Mouse (Mus musculus) heart, postnatal 25 days (tissue): Measurements from ENCODE around the gene Yod1. TPM values are rescaled to one million over a fixed set of nuclear protein-coding genes. Genes with fewer than 3 reads are reported as not detected.

ENCODE experiments used
- DNase-seq: peaks from one replicate; pipeline ENCODE4 v3.0.0; 2022; ENCODE audit warnings: low spot score
- intact Hi-C: fragments of 180-260 bp; cut with DNase I; formaldehyde crosslinking; loops from one replicate; pipeline ENCODE4 v1.15.1; 2025
- total RNA-seq, 2 experiments: library from RNA; stranded (reverse); gene quantifications; 2 replicates each; pipeline ENCODE4 v1.2.3; 2021

Gene Yod1
- total RNA-seq, 2 experiments from 2014 or later: 4.6 to 5.8 TPM

DNA sequence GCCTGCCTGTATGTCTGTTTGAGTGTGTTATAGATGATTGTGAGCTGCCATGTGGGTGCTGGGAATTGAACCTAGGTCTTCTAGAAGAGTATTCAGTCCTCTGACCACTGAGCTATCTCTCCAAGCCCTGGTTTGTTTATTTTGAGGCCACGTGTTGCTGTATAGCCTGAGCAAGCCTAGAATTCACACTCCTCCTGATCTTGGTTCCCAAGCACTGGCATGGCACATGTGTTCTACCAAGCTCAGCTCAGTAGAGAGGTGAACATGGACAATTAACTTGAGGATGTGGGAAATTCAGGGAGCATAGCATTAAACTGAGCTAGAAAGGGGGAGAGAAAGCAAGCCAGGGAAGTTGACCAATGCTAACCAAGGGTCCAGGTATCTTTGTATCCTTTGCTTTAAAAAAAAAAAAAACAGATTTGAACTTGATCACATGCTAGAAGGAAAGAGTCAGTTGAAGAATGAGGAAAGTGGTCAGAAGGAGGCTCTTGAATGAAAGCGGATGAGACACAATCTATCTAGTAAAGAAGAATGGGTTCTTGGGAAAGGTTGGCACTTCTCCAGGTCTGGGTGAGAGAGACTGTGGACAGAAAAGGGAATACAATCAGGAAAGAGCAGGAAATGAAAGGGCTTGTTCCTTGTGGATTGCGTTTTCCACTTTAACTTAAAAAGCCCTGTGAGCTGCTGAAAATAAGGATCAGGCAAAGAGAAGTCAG, 45.1 kb downstream of the Yod1 start:
- DNase-seq: no peak
- intact Hi-C loops: no loop called here

DNA sequence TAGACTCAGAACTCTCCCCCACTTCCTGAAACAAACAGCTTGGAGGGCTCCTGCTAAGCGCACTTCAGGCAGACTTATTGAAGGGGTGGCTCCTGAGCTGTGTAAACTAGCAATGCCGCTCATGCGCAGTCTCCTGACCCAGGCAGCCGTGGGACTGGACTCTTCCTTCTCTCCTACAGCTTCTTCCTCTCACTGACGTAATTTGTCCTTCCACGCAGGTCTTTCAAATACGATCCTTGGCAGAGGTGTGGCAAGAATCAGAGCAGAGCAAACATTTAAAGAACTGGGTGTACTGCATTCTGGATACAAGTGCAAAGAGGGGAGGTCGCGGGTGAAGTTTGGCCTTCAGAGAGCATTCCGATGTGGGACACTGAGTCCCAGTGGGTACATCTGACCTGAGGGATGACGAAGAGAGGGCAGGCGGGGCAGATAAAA, 46.9 kb downstream of the Yod1 start:
- DNase-seq: no peak
- intact Hi-C loops: no loop called here

DNA sequence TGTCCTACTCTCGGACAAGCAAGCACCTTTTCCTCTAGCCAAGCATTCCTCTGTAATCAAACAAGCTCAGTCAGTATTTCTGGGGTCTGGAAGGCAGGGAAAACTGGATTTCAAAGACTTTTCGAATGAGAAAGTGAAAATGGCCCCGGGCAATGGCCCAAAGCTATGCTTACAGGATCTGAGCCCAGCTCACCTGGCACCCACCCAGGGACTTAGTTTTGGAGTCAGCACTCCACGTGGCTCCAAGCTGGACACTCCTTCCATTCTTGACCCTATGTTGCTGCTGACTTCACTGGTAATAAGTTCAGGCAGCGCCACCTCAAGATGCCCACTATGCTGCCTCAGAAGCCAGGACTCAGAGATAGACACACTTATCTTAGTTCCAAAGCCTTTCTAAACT, 49.9 kb downstream of the Yod1 start:
- intact Hi-C loops: no loop called here
- no peak for DNase-seq

DNA sequence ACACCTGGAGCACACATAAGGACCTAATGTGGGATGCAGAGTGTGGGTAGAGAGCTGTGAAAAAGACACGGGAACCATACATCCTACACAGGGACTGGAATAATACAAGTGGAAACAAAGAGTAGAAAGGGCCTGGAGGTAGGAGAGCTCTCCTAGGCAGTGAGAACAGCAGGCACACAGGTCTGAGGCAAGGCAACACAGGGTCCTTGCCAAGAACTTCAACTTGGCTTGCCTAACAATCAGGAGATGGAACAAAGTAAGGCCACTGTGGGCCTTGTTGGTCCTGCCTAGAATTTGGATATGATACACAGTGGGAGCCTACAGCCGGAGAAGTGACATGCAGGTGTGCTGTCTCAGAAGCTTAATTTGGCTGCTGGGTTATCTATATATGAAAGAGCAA, 52.8 kb downstream of the Yod1 start:
- no peak for DNase-seq
- intact Hi-C loops: loop anchor here (5.0 kb wide), 1 partner anchor 78 kb away; no protein-coding TSS in a partner anchor

DNA sequence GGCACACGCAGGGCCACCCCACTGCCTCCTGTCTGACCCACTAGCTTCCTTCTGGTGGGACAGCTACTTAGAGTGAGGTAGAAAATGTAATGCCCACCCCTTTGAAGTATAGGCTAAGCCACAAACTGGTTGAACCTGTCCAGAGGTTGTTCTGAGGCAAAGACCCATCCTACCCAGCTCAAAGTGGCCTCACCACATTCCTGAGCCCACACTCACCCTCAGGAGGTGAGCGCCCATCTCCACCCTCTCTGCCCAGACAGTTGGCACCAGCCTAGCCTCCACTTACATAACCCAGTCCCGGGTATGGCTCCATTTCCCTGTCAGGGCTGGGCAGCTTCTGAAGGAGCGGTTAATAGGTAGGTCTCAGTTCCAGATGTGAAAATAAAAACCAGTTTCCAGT, 53.4 kb downstream of the Yod1 start:
- DNase-seq: no peak
- intact Hi-C loops: loop anchor here (5.0 kb wide), 1 partner anchor 78 kb away; no protein-coding TSS in a partner anchor

DNA sequence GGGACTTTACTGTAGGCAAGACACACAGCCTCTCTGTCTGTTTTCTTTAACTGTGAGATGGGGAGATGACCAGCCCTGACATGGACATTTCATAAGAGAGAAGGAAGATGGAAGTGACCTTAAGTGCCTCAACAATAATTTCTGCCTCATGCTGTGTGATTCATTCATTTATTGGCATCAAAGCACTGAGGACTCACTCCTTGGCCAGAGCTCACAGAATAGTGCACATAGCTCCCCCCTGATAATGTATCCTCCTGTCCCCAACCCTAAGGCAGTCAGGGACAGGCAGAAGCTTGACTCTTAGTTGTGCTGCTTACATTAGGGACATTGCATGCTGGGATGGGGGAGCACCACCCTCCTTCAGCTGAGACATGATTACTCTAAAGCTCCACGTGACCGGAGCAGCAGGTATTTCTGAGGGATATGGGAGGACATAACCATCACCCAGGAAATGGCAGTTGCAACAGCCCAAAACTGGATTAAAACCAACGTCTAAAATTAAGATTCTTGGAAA, 53.9 kb downstream of the Yod1 start:
- intact Hi-C loops: loop anchor here (5.0 kb wide), 1 partner anchor 79 kb away; no protein-coding TSS in a partner anchor

More for the DNA sequence above, 53.9 kb downstream of the Yod1 start:
- DNase-seq: no peak

Other genes starting within 250 kb of the Yod1 start
- not detected for gene Zp3r, start 87.7 kb upstream of the Yod1 start, total RNA-seq
- not detected for gene C4bp, start 55.7 kb upstream of the Yod1 start, total RNA-seq
- gene Gm29427, start 1.5 kb upstream of the Yod1 start, total RNA-seq: under 1 TPM in 1 of 2 experiments, not detected in 1; 0.23 TPM
- 10 to 100 TPM; 64.4 to 69.2 TPM for gene Pfkfb2, start 11.9 kb downstream of the Yod1 start, total RNA-seq
- gene AA986860, start 14.6 kb downstream of the Yod1 start, total RNA-seq: under 1 TPM; 0.31 to 0.64 TPM
- gene Fcamr, start 83.6 kb downstream of the Yod1 start, total RNA-seq: under 1 TPM; 0.48 to 0.70 TPM
- gene Pigr, start 109.4 kb downstream of the Yod1 start, total RNA-seq: not detected
- gene Fcmr, start 148.3 kb downstream of the Yod1 start, total RNA-seq: 1 to 10 TPM; 1.2 to 2.4 TPM
- gene Il24, start 170.1 kb downstream of the Yod1 start, total RNA-seq: not detected
- gene Il20, start 194.1 kb downstream of the Yod1 start, total RNA-seq: not detected
- gene Il19, start 222.8 kb downstream of the Yod1 start, total RNA-seq: not detected